Mouse (Mus musculus) lung, postnatal 0 days (tissue): Measurements from ENCODE around the gene Hexim2. TPM values are rescaled to one million over a fixed set of nuclear protein-coding genes. Genes with fewer than 3 reads are reported as not detected.

Experiments
- ATAC-seq: fragments of 200-750 bp; cut with Nextera tagmentation; 2 replicates; pipeline ENCODE4 v1.8.0; 2017; ENCODE audit warnings: moderate library complexity
- DNase-seq: peaks from one replicate; pipeline ENCODE4 v3.0.0-alpha.2; 2016; ENCODE audit warnings: low spot score
- H3K27ac ChIP-seq: fragments of 300-500 bp; sonication (generic); 2 replicates; pipeline ENCODE4 v1.5.1; 2014; ENCODE audit warnings: antibody characterized with exemption, mild to moderate bottlenecking, low read length, mixed read lengths
- H3K27me3 ChIP-seq: fragments of 300-500 bp; sonication (generic); replicated peaks from 2 replicates; pipeline ENCODE4 v1.6.1; 2014; ENCODE audit warnings: low read length, mixed read lengths; ENCODE audit not compliant: insufficient read depth
- H3K36me3 ChIP-seq: fragments of 300-500 bp; sonication (generic); 2 replicates; pipeline ENCODE4 v1.6.1; 2014; ENCODE audit warnings: low read length, mixed read lengths; ENCODE audit not compliant: insufficient read depth
- H3K4me1 ChIP-seq: fragments of 300-500 bp; sonication (generic); 2 replicates; pipeline ENCODE4 v1.6.1; 2014; ENCODE audit warnings: antibody characterized with exemption, low read depth, low read length, mixed read lengths; ENCODE audit not compliant: insufficient read depth
- H3K4me2 ChIP-seq: fragments of 300-500 bp; sonication (generic); replicated peaks from 2 replicates; pipeline ENCODE4 v1.6.1; 2014; ENCODE audit warnings: low read depth, mild to moderate bottlenecking, low read length, moderate library complexity, mixed read lengths
- H3K4me3 ChIP-seq: fragments of 300-500 bp; sonication (generic); 2 replicates; pipeline ENCODE4 v1.5.1; 2014; ENCODE audit warnings: low read depth, low read length
- H3K9ac ChIP-seq: fragments of 300-500 bp; sonication (generic); replicated peaks from 2 replicates; pipeline ENCODE4 v1.6.1; 2014; ENCODE audit warnings: low read depth, mild to moderate bottlenecking
- H3K9me3 ChIP-seq: fragments of 300-500 bp; sonication (generic); 2 replicates; pipeline ENCODE4 v1.6.1; 2016; ENCODE audit warnings: low read length, mixed read lengths
- CTCF ChIP-seq: IDR thresholded peaks from 2 replicates; pipeline ENCODE4 v1.5.1; 2016; ENCODE audit warnings: antibody characterized with exemption, mild to moderate bottlenecking
- EP300 ChIP-seq: IDR thresholded peaks from 2 replicates; pipeline ENCODE4 v1.6.1; 2016; ENCODE audit warnings: antibody characterized with exemption, mild to moderate bottlenecking, control low read depth
- WGBS: fragments of 180-500 bp; shearing (Covaris S2); extraction: QIAGEN DNeasy Blood & Tissue Kit; methylation state at CpG from one replicate; pipeline ENCODE4 v1.1.7; 2014; 5-methylcytosine and 5-hydroxymethylcytosine counted together
- polyA plus RNA-seq: library from polyadenylated mRNA; unstranded; fragments of >200 nt; fragmentation: Nextera tagmentation; extraction: Ambion mirVana; gene quantifications from 2 replicates; pipeline ENCODE4 v1.2.1, GENCODE M21; 2015

Hexim2 gene
- 6.2 and 7.1 TPM in 2 replicates for polyA plus RNA-seq

DNA sequence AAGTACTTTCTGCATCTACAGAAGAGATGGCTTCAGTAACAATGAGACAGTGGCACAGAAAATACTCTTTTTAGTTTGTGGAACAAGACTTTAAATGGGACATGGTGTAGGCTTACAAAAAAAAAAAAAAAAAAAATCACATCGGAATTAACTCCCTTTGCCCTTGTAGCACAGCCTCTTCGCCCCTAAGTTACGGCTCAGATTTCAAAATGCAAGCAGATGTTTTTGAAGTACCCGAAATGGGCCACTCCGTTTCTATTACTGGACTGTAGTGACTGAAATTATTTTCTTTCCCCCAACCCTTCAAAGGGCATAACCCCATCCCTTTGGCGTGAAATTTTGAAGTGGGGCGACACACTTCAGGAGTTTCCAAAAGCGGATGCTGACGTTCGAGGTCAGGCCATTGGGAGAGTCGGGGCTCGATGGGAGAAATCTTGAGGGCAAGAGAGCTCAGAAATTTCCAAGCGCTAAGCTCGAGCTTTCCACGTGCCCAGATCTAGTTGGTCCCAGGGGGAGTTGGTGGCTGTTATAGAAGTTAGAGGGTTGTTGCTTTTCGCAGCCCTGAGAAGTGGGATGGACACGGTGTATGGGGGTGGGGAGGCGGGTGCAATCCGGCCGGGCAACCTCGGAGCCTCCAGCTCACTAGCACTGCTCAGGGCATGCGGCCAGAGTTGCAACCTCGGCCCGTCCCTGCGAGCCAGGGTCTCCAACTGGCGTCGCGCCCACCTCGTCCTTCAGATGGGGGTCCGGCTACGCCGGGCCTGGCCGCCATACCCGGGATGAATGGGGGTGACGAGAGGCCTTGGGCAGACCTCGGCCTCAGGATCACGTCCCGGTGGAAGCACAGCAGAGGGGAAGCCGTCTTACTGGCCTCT is at the start of gene Hexim2:
Hexim2 (plus strand) TSS at position 729 of the 875 bp plus-strand sequence.
- Histone ChIP-seq H3K36me3 (no peaks in the 10 kb centered on the region), H3K27ac (peak within 1 kb of the TSS; percentile 99), H3K27me3 (no peaks in the 10 kb centered on the region), H3K9me3 (no peaks in the 10 kb centered on the region), H3K9ac (peak within 1 kb of the TSS; percentile 99), H3K4me3 (peak within 1 kb of the TSS; percentile 93), H3K4me1 (peaks cover 24% of the 10 kb centered on the region), H3K4me2 (peak within 1 kb of the TSS; percentile 67)
- TF ChIP-seq EP300, result no peak
- TF ChIP-seq CTCF, result no peak
- WGBS, result under 1% methylated on average over 39 of the region's 39 CpGs
- DNase-seq (peak; percentile 64), ATAC-seq (peak; percentile 39)

DNA sequence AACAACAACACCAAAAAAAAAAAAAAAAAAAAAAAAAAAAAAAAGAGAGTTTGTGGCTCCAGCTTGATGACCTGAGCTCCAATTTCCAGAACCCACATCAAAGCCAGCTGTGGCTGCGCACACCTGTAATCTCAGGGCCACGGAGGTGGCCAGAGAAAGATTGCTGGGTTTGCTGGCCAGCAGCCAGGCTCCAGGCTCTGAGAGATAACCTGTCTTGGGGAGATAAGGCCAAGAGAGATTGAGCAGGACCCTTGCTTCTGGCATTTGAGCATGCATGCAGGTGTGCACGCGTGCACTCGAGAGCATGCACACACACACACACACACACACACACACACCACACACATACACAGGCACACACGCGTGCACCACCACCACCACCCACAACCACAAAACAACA is 38.9 kb upstream of the Hexim2 start:
- DNase-seq (no peak), ATAC-seq (no peak)
- TF ChIP-seq EP300 (no peak), CTCF (no peak)
- Histone ChIP-seq H3K9me3 (no peaks in the 10 kb centered on the region), H3K27ac (no peak overlapping the region), H3K9ac (no peak overlapping the region), H3K27me3 (no peaks in the 10 kb centered on the region), H3K4me2 (no peak overlapping the region), H3K4me3 (no peak overlapping the region), H3K36me3 (no peaks in the 10 kb centered on the region), H3K4me1 (no peaks in the 10 kb centered on the region; the same call in 1 of the 2 replicates)
- 71% methylated on average over 7 of the region's 7 CpGs for WGBS

DNA sequence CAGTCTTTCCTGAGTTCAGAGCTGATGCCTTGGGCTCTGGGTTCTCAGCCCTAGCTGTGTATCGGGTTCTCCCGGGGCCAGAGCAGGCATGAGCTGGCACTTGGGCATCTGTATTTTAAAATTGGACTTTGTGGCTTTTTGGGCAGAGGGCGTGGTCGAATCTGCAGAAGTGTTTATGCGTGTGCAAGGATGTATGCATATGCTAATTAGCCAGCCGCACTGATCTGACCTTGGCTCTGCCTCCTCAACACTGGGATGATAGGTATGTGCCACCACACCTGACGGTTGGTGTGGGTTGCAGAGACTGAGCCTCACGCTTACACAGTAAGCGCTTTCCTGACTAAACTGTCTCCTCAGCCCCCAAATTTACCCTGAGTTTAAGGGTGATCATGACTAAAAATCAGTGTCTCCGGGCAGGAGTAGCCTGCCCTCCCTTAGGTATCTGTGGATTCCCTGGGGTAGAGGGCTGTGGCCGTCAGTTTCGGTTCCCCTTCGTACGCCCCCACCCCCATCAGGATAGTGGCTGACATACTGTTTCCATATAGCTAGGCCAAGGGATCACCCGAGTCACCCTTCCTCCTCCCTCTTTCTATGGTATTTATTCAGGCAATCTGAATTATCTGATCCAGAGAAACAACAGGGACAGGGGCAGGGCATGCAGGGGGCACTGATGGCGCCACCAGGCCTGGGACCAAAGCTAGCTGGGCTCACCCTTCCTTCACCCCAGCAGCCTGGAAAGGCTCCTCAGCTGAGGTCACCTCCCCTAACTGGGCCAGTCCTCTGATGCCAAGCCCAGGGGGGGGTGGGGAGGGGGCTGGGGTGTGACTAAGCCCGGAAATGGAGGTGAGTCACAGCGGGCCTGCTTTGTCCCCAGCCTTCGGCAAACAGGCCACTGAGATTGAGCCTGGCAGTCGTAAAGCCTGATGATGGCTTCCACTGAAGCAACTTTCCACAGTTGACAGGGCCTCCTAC is 38.1 kb upstream of the Hexim2 start:
- Histone ChIP-seq H3K9me3 (no peaks in the 10 kb centered on the region), H3K9ac (no peak overlapping the region), H3K4me3 (no peak overlapping the region), H3K27ac (no peak overlapping the region), H3K4me1 (no peaks in the 10 kb centered on the region; the same call in 1 of the 2 replicates), H3K36me3 (no peaks in the 10 kb centered on the region), H3K4me2 (no peak overlapping the region), H3K27me3 (no peaks in the 10 kb centered on the region)
- TF ChIP-seq CTCF (no peak), EP300 (no peak)
- peak; percentile 72 for ATAC-seq
- 69% methylated on average over 18 of the region's 20 CpGs for WGBS
- DNase-seq, result peak; percentile 58

DNA sequence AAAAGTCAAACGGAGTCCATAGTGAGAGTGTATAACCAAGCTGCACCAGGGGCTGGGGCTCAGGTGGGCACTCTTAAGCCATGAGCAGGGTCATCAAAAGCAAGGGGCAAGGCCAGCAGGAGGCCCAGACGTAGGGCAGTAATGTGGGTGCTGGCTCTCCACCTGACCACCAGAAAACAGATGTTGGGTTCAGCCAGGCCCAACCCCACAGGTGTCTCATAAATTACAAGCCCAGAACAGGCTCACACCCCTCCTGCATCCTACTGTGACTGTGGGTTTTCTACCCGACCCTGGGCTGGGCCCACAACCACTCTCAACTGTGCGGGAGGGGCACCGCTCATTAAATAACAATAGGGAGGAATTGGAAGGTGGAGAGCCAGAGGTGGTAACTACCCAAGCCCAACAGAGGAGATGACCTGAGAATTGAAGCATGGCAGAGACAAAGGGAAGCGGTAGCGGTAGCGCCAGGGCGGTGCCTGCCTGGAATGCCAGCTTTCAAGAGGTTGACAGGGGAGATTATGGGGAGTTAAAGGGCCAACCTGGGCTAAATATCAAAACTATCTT is 37.0 kb upstream of the Hexim2 start:
- Histone ChIP-seq H3K4me2 (no peak overlapping the region), H3K9ac (no peak overlapping the region), H3K9me3 (no peaks in the 10 kb centered on the region), H3K4me1 (no peaks in the 10 kb centered on the region; the same call in 1 of the 2 replicates), H3K27me3 (no peaks in the 10 kb centered on the region), H3K27ac (no peak overlapping the region), H3K4me3 (no peak overlapping the region), H3K36me3 (no peaks in the 10 kb centered on the region)
- ATAC-seq, result no peak
- no peak for DNase-seq
- TF ChIP-seq EP300, result no peak
- no peak for TF ChIP-seq CTCF
- 81% methylated on average over 9 of the region's 9 CpGs for WGBS

DNA sequence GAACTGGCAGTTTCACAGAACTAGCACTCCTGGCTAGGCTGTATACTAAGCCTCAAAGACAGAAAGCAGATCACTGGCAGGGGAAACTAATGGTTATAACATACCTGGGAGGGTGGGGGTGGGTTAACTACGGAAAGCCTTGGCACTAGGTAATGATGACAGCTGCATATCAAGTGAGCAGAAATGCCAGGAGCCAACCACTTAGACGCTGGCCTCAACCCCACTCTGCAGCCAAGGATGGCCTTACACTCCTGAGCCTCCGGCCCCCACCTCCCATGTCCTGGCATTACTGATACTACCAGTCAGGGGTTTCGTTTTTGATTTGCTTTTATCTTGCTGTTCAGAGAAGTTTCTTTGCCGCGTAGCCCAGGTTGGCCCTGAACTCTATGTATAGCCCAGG is 36.4 kb upstream of the Hexim2 start:
- Histone ChIP-seq H3K4me2 (no peak overlapping the region), H3K27me3 (no peaks in the 10 kb centered on the region), H3K4me1 (no peaks in the 10 kb centered on the region; the same call in 1 of the 2 replicates), H3K4me3 (no peak overlapping the region), H3K36me3 (no peaks in the 10 kb centered on the region), H3K9ac (no peak overlapping the region), H3K27ac (no peak overlapping the region), H3K9me3 (no peaks in the 10 kb centered on the region)
- WGBS, result 92% methylated on average over 6 of the region's 6 CpGs
- no peak for ATAC-seq
- no peak for TF ChIP-seq CTCF
- TF ChIP-seq EP300, result no peak
- no peak for DNase-seq
